Mouse (Mus musculus): ENCODE measurements at regions not wholly inside any gene's neighbourhood (a gene's known extent, or its start where the extent isn't known, plus 50 kb on each side); places are given as distances from the start of the nearest gene placed in this dataset.

- H3K4me2 ChIP-seq: no peak overlapping the region
- WGBS: 21% methylated on average over 3 of the region's 3 CpGs
- H3K4me3 ChIP-seq: no peak overlapping the region
- H3K27ac ChIP-seq: no peak overlapping the region
- no peaks in the 10 kb centered on the region for H3K9me3 ChIP-seq (replicated peaks)
- no peak overlapping the region for H3K9ac ChIP-seq
- H3K36me3 ChIP-seq: no peaks in the 10 kb centered on the region
- peaks cover 7% of the 10 kb centered on the region; the same call in 1 of the 2 replicates for H3K4me1 ChIP-seq (replicated peaks)
- ATAC-seq (replicated peaks; ENCODE audit: insufficient number of reproducible peaks, insufficient read depth, low FRiP score, low read depth): no peak
- H3K27me3 ChIP-seq: no peaks in the 10 kb centered on the region
These were observed 99.8 kb upstream of the B3galt2 start for GRCm38 (mm10) chr1:143540701-143541100.
